Mouse (Mus musculus) adrenal gland, adult (tissue): ENCODE data around the gene Crocc.
A peak's percentile ranks its signal among the peaks of the same experiment; 100 is the strongest.

Experiments used
- DNase-seq, 2 experiments: peaks; one replicate each; pipeline ENCODE4 v3.0.0; 2022 to 2023; ENCODE audit warnings: low spot score in 1 of 2; ENCODE audit not compliant: inconsistent age in 2 of 2

Gene Crocc

GRCm38 (mm10) chr4:140987476-140987875, 72.9 kb downstream of the Crocc start:
- peak in 1 of 2 experiments; percentile 55 for DNase-seq

GRCm38 (mm10) chr4:140986711-140987395, 73.5 kb downstream of the Crocc start, which contains the start of gene Atp13a2:
Gene Atp13a2, plus strand, starts transcription at chr4:140986873.
- DNase-seq = peak; percentile 92 to 96

GRCm38 (mm10) chr4:140986024-140986710, 74.2 kb downstream of the Crocc start:
- no peak for DNase-seq

GRCm38 (mm10) chr4:140984544-140984943, 75.8 kb downstream of the Crocc start:
- DNase-seq = no peak

GRCm38 (mm10) chr4:140983442-140983841, 76.9 kb downstream of the Crocc start:
- DNase-seq = peak; percentile 57 to 69

- no peak for DNase-seq
Measured at GRCm38 (mm10) chr4:140982808-140983207, 77.5 kb downstream of the Crocc start.

- no peak for DNase-seq
Measured at GRCm38 (mm10) chr4:140981605-140982004, 78.7 kb downstream of the Crocc start.

GRCm38 (mm10) chr4:140977886-140978692, 82.3 kb downstream of the Crocc start:
- DNase-seq = peak; percentile 86 to 90

- DNase-seq = no peak
Measured at GRCm38 (mm10) chr4:140977278-140977677, 83.1 kb downstream of the Crocc start.

GRCm38 (mm10) chr4:140975356-140975755, 85.0 kb downstream of the Crocc start:
- DNase-seq = peak in 1 of 2 experiments; percentile 73

- peak in 1 of 2 experiments; percentile 53 for DNase-seq
Measured at GRCm38 (mm10) chr4:140974408-140974807, 85.9 kb downstream of the Crocc start.

GRCm38 (mm10) chr4:140971691-140972090, 88.7 kb downstream of the Crocc start:
- no peak for DNase-seq

- DNase-seq = peak; percentile 74 to 75
Measured at GRCm38 (mm10) chr4:140967386-140968159, 92.8 kb downstream of the Crocc start.
